ENCODE assay signal across 8 mouse cellular contexts in genomic region chr14:54602613-54603012, GRCm38 (mm10). TPM values are rescaled to one million over a fixed set of nuclear protein-coding genes. Genes with fewer than 3 reads are reported as not detected.
A peak's percentile ranks its signal among the peaks of the same experiment; 100 is the strongest.
DNase-seq lines count a peak whose midpoint lies in the region; ATAC-seq and TF ChIP-seq lines count a peak whose summit lies in the region.

No protein-coding gene starts in this region.

- H3K9ac ChIP-seq in lung, embryonic 16.5 days (ENCODE audit: low read length), result peak overlapping the region; percentile 81
- H3K9ac ChIP-seq in liver, postnatal 0 days (replicated peaks), result peak overlapping the region; percentile 66

- TF ChIP-seq EP300 in liver, postnatal 0 days (IDR thresholded peaks at IDR 0.05; ENCODE audit: low read depth), result no peak

- no peak for ATAC-seq in lung, embryonic 16.5 days (ENCODE audit: low read depth)
- peak; percentile 1; the same call in 1 of the 2 replicates for ATAC-seq in liver, postnatal 0 days

- peak overlapping the region; percentile 93 for H3K27ac ChIP-seq in lung, embryonic 16.5 days (ENCODE audit: low read length)
- H3K27ac ChIP-seq in hindbrain, embryonic 10.5 days, result peak overlapping the region; percentile 94
- peak overlapping the region; percentile 84 for H3K27ac ChIP-seq in liver, postnatal 0 days (ENCODE audit: low read depth)

- no peak for DNase-seq in lung, postnatal 25 days (ENCODE audit: low spot score)
- DNase-seq in embryo, embryonic 10.5 days (ENCODE audit: low spot score), result peak; percentile 50
- DNase-seq in hindbrain, embryonic 10.5 days (ENCODE audit: low spot score), result no peak
- no peak for DNase-seq in liver, postnatal 0 days
- DNase-seq in urinary bladder, postnatal 36 days (ENCODE audit: low spot score in 2 of 2), result no peak
- no peak for DNase-seq in layer of hippocampus, adult 8-10 months (ENCODE audit: low spot score in 2 of 2)
- no peak for DNase-seq in gastrocnemius, postnatal 25 days

- peaks cover 11% of the 10 kb centered on the region for H3K4me1 ChIP-seq in lung, embryonic 16.5 days (replicated peaks; ENCODE audit: control insufficient read depth, insufficient read depth, low read length)
- peaks cover 37% of the 10 kb centered on the region for H3K4me1 ChIP-seq in hindbrain, embryonic 10.5 days (replicated peaks)
- H3K4me1 ChIP-seq in liver, postnatal 0 days (ENCODE audit: insufficient read depth), result peaks cover 31% of the 10 kb centered on the region

- H3K4me2 ChIP-seq in lung, embryonic 16.5 days (ENCODE audit: low read depth, low read length), result peak overlapping the region; percentile 39
- H3K4me2 ChIP-seq in liver, postnatal 0 days (ENCODE audit: low read depth, low read length), result peak overlapping the region; percentile 59

- WGBS in lung, embryonic 16.5 days, result 24% methylated on average over 4 of the region's 4 CpGs
- 47% methylated on average over 4 of the region's 4 CpGs for WGBS in hindbrain, embryonic 10.5 days
- WGBS in liver, postnatal 0 days (ENCODE audit: insufficient replicate concordance), result 42% methylated on average over 4 of the region's 4 CpGs

- H3K36me3 ChIP-seq in lung, embryonic 16.5 days (ENCODE audit: control insufficient read depth, insufficient read depth, low read length), result 0 out of 2 replicates have a peak, but pooled peaks cover 4% of the 10 kb centered on the region
- H3K36me3 ChIP-seq in hindbrain, embryonic 10.5 days, result peaks cover 9% of the 10 kb centered on the region
- no peaks in the 10 kb centered on the region for H3K36me3 ChIP-seq in liver, postnatal 0 days (replicated peaks; ENCODE audit: insufficient read depth, low read length)

- H3K4me3 ChIP-seq in lung, embryonic 16.5 days (ENCODE audit: low read length), result peak overlapping the region; percentile 73
- peak overlapping the region; percentile 59 for H3K4me3 ChIP-seq in hindbrain, embryonic 10.5 days
- H3K4me3 ChIP-seq in liver, postnatal 0 days (ENCODE audit: low read depth, low read length), result peak overlapping the region; percentile 62

- no peaks in the 10 kb centered on the region for H3K9me3 ChIP-seq in lung, embryonic 16.5 days (ENCODE audit: control insufficient read depth, low read length)
- no peaks in the 10 kb centered on the region for H3K9me3 ChIP-seq in hindbrain, embryonic 10.5 days
- no peaks in the 10 kb centered on the region for H3K9me3 ChIP-seq in liver, postnatal 0 days (ENCODE audit: low read length)

- no peak for TF ChIP-seq CTCF in liver, postnatal 0 days (IDR thresholded peaks at IDR 0.05; ENCODE audit: low read depth)

- no peaks in the 10 kb centered on the region for H3K27me3 ChIP-seq in lung, embryonic 16.5 days (ENCODE audit: control insufficient read depth, insufficient read depth, low read depth, low read length)
- no peaks in the 10 kb centered on the region for H3K27me3 ChIP-seq in hindbrain, embryonic 10.5 days (ENCODE audit: insufficient read depth, poor library complexity, severe bottlenecking)
- H3K27me3 ChIP-seq in liver, postnatal 0 days (ENCODE audit: insufficient read depth, low read length), result no peaks in the 10 kb centered on the region

RNA-seq across cellular contexts. Expression of gene 4931414P19Rik, which starts 3.2 kb away (rescaled TPM):
- 11.6 and 12.7 TPM in 2 replicates for polyA plus RNA-seq in lung, embryonic 16.5 days (2015; fragmentation: Nextera tagmentation; extraction: Ambion mirVana)
- 8.3 and 9.5 TPM in 2 replicates for polyA plus RNA-seq in hindbrain, embryonic 10.5 days (2016; fragmentation: Nextera tagmentation; extraction: Ambion mirVana)
- polyA plus RNA-seq in liver, postnatal 0 days (2015; fragmentation: Nextera tagmentation; extraction: Ambion mirVana), result 1.2 and 1.4 TPM in 2 replicates
- 1 to 10 TPM; 4.4 to 7.8 (median 6.1) TPM for total RNA-seq in layer of hippocampus, adult 8-10 months (2022)
- total RNA-seq in gastrocnemius, postnatal 25 days (2021), result 1 to 10 TPM; 2.9 to 3.4 TPM

RNA-seq across cellular contexts. Expression of gene Psmb5, which starts 15.2 kb away (rescaled TPM):
- 352 and 366 TPM in 2 replicates for polyA plus RNA-seq in lung, embryonic 16.5 days (2015; fragmentation: Nextera tagmentation; extraction: Ambion mirVana)
- 500 and 517 TPM in 2 replicates for polyA plus RNA-seq in hindbrain, embryonic 10.5 days (2016; fragmentation: Nextera tagmentation; extraction: Ambion mirVana)
- polyA plus RNA-seq in liver, postnatal 0 days (2015; fragmentation: Nextera tagmentation; extraction: Ambion mirVana), result 148 and 157 TPM in 2 replicates
- 100 to 1,000 TPM; 179 to 205 (median 193) TPM for total RNA-seq in layer of hippocampus, adult 8-10 months (2022)
- total RNA-seq in gastrocnemius, postnatal 25 days (2021), result 100 to 1,000 TPM; 175 to 184 TPM

RNA-seq across cellular contexts. Expression of gene Psmb11, which starts 18.6 kb away (rescaled TPM):
- 1.2 and 4.3 TPM in 2 replicates for polyA plus RNA-seq in lung, embryonic 16.5 days (2015; fragmentation: Nextera tagmentation; extraction: Ambion mirVana)
- 0.04 and 0.16 TPM in 2 replicates for polyA plus RNA-seq in hindbrain, embryonic 10.5 days (2016; fragmentation: Nextera tagmentation; extraction: Ambion mirVana)
- polyA plus RNA-seq in liver, postnatal 0 days (2015; fragmentation: Nextera tagmentation; extraction: Ambion mirVana), result not detected in 2 replicates
- under 1 TPM in 3 of 4 experiments, not detected in 1; 0.14 to 0.51 (median 0.23) TPM for total RNA-seq in layer of hippocampus, adult 8-10 months (2022)
- not detected for total RNA-seq in gastrocnemius, postnatal 25 days (2021)

RNA-seq across cellular contexts. Expression of gene Ajuba, which starts 25.3 kb away (rescaled TPM):
- polyA plus RNA-seq in lung, embryonic 16.5 days (2015; fragmentation: Nextera tagmentation; extraction: Ambion mirVana), result 41.1 and 41.2 TPM in 2 replicates
- 66.2 and 81.3 TPM in 2 replicates for polyA plus RNA-seq in hindbrain, embryonic 10.5 days (2016; fragmentation: Nextera tagmentation; extraction: Ambion mirVana)
- 6.6 and 11.1 TPM in 2 replicates for polyA plus RNA-seq in liver, postnatal 0 days (2015; fragmentation: Nextera tagmentation; extraction: Ambion mirVana)
- total RNA-seq in layer of hippocampus, adult 8-10 months (2022), result 1 to 10 TPM; 1.3 to 2.7 (median 1.9) TPM
- 1 to 10 TPM; 2.3 to 2.6 TPM for total RNA-seq in gastrocnemius, postnatal 25 days (2021)

RNA-seq across cellular contexts. Expression of gene Gm17606, which starts 38.1 kb away (rescaled TPM):
- polyA plus RNA-seq in lung, embryonic 16.5 days (2015; fragmentation: Nextera tagmentation; extraction: Ambion mirVana), result not detected in 2 replicates
- polyA plus RNA-seq in hindbrain, embryonic 10.5 days (2016; fragmentation: Nextera tagmentation; extraction: Ambion mirVana), result not detected in 2 replicates
- not detected in 2 replicates for polyA plus RNA-seq in liver, postnatal 0 days (2015; fragmentation: Nextera tagmentation; extraction: Ambion mirVana)
- total RNA-seq in layer of hippocampus, adult 8-10 months (2022), result not detected
- not detected for total RNA-seq in gastrocnemius, postnatal 25 days (2021)
